Mouse (Mus musculus) NIH3T3 (cell line): ENCODE measurements at regions not wholly inside any gene's neighbourhood (a gene's known extent, or its start where the extent isn't known, plus 50 kb on each side); places are given as distances from the start of the nearest gene placed in this dataset.
"Not testable (repeated sequence)": the region's sequence is repeated elsewhere in the genome, so short reads cannot be mapped to it uniquely, and the experiment has no call there.

Experiments used
- DNase-seq: peaks from one replicate; pipeline ENCODE4 v3.0.0-alpha.2; 2012; ENCODE audit warnings: low read depth

DNA sequence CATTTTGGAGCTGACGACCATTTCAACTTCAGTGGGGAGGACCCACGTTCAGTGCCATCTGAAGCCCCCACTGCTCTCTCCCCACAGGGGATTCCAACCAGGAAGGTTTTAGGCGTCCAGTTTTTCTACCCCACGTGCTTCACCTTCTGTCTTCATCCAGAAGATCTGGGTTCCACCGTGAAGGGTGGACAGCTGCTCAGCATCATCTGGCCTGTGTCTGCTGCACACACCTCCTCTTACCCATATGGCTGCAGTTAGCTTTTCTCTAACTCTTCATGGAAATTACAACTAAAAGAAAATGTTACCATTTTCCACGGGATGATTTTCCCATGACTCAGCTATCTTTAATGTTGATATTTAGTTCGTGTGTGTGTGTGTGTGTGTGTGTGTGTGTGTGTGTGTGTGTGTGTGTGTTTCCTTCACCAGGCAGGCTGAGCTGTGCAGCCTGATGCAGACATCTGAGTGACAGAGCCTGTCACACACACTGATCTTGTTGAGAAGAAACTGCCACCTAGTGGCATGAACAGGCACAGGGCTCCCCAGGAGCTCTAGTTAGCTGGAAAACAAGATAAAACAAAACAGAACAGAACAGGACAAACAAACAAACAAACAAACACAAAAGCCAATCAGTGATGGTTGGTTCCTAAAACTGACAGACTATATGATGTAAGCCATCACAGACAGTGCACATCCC is 107.5 kb upstream of the Rasgrp1 start:
- peak; percentile 69 for DNase-seq

DNA sequence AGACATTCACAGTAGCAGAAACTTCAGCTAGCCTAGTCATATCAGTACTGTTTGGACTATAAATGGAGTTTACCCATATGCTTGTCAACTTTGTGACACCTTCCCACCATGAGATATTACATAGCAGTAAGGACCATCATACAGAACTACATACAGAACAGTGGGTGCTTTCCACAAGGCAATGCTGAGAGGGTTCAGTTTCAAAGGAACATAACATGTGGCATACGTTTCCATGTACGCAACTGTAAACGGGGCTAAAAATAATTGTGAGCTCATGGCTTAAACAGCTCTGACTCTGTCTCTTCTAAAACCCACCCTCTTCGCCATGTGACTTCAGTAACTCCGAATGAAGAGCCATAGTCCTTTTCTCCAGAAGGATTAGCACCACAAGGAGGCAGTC is 109.0 kb upstream of the Rasgrp1 start:
- peak; percentile 49 for DNase-seq

- peak; percentile 72 for DNase-seq
These were observed 112.4 kb upstream of the Rasgrp1 start for GRCm38 (mm10) chr2:117455021-117455739.

GRCm38 (mm10) chr2:117455740-117456455 is 113.1 kb upstream of the Rasgrp1 start:
- DNase-seq = no peak

DNA sequence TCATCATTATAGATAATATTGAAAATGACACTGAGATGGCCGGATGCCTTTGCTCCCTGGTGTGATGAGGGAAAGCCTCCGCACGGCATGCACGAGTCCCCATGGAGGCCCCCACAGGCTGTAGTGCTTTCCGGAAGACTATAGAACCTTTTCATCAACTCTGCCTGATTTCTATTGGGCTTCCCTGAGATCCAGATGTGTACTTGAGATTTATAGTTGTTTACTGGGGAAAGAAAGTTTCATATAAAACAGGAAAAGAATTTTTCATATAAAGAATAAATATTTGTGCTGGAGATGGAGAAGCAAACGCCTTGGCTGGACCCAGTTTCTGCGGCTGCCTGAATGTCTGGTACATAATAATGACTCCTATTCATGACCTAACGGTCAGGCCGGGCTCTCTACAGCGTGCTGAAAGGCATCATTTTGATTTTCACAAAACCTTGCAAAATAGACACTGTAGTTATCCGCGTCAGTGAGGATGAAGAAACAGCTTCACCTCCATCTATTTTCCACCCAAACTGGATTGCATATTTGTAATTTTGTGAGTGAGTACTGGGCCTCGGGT is 113.7 kb upstream of the Rasgrp1 start:
- peak; percentile 13 for DNase-seq

- DNase-seq = peak; percentile 22
These were observed 118.9 kb upstream of the Rasgrp1 start for GRCm38 (mm10) chr2:117461541-117462290.

DNA sequence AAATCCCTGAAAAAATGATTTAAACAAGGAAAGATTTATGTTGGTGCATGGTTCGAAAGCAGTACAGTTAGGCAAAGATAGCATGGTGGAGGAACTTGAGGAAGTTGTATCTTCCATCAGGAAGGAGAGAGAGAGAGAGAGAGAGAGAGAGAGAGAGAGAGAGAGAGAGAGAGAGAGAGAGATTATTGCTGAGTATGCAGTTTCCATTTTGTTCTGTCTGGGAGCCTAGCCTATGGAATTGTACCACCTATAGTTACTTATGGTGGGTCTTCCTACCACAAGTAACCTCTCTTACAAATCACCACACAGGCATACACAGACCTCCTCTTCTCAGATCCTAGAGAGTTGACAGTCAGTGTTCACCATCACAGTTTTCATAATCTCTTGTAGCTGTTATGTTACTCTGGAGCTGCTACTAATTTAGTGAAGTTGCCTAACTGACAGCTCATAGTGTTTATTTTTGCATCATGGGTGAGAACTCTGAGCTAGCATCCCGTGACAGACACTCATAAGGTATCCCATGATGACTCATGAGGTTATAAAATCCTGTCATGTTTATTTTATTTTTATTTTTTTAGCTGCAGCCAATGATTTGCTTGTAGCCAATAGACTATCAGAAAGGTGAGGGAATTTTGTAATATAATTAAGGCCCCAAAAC is 132.2 kb upstream of the Rasgrp1 start:
- peak; percentile 43 for DNase-seq

DNA sequence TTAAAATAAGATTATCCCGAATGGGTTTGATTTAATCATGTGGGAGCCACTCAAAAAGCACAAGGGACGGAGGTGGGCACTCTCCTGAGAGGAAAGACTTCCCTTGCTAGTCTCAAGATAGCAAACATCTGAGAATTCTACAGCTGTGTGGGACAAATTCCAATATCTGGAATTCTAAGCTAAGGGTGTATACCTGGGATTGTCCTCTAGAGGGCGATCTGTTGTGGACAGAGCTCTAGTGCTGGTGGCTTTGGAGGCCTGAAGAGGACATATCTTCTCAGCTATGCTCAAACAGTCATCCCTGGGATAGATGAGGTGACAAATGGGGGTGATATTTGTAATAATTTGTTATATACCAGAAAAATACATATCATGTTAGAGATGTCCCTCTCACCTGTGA is 132.8 kb upstream of the Rasgrp1 start:
- DNase-seq = peak; percentile 54

DNA sequence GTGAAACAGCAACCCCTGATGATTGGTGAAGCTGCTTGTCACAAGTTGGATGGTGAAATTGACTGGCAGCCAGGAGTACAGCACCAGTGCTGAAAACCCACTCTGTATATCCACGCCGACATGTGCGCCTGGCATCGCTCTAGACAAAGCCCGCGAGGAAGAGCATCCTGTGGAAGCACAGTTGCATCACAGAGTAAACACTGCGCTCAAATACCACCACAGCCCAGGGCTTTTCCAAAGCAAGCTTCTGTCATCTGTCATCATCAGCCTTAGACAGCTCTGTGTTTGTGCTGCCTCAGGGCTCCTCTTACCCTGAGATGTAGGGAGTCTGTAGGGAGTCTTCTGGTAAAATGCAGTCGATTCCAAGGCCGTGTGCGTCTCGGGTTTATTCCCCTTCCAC is 134.7 kb upstream of the Rasgrp1 start:
- not testable (repeated sequence) for DNase-seq

- DNase-seq = not testable (repeated sequence)
These were observed 136.6 kb upstream of the Rasgrp1 start for GRCm38 (mm10) chr2:117479244-117480009.

DNA sequence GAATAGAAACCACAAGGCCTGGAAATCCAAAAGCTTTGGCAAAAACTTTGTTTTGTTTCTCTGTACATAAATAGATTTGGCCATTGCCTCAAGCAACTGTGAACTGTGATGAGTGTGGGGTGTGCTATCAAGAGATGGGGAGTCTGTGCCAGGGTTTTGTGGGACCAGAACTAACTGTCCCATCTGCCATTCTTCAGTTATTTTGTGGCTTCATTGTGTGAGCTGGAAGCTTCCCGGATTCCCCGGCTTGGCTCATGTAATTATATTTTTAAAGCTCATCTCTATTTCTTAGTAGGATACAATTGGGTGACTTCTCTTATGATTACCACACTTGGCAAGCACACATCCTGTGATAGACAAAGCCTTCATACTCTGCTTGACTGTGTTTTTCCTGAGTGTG is 143.6 kb upstream of the Rasgrp1 start:
- no peak for DNase-seq

- DNase-seq = no peak
These were observed 155.8 kb upstream of the Rasgrp1 start for GRCm38 (mm10) chr2:117498565-117498964.

DNA sequence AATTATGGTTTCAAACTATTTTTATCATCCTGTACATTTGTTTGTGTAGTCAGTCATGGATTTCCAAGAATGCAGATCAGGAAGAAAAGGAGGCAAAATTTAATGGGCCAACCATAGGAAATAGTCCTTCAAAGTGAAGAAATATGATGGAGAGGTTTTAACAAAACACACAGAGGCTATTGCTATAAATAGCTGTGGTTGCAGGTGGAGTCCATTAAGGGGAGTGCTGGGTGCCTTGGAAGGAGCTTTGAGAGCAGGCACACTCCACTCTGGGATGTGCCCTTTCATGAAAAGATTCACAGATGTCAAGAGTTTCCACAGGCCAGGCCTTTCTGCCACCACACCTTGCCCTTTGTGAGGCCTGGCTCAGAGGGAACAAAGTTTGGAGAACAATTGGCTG is 159.8 kb upstream of the Rasgrp1 start:
- peak; percentile 5 for DNase-seq

DNA sequence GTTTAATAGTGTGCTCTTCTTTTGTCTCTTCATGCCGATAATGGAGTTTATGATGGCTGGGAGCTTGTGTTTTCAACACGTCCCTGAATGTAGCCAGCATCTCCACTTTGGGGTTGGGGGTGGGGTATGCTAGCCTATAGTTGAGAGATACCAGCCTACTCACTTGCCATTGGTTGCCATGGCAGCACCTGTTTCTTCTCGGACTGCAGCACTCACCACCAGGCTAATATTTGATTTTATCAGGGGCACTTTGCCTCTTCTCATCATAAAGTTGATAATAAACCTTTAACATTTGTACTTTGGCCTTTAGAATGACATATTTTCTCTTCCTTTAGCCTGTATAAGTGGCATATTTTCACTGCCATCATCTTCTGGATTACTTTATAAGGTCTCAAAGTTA is 168.9 kb upstream of the Rasgrp1 start:
- no peak for DNase-seq

DNA sequence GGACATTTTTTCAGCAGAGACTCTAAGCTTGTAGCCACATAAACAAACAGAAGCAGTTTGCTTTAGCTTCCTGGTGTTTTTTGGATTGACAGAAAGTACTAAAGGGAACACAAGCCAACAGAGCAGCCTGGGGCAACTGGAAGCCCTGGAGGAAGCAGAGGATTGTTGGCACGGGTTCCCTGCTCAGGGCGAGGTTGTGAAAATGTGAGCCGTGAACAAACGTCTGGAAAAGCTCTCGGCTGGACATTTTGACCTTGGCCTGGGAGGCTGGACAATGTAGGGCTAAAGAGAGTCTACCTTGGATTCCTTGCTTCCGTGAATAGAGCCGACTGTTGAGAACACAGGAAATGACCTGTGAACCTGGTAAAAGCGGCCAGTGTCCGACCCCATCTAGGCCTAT is 169.8 kb upstream of the Rasgrp1 start:
- peak; percentile 24 for DNase-seq

GRCm38 (mm10) chr2:117524437-117524836 is 181.6 kb upstream of the Rasgrp1 start:
- no peak for DNase-seq

DNA sequence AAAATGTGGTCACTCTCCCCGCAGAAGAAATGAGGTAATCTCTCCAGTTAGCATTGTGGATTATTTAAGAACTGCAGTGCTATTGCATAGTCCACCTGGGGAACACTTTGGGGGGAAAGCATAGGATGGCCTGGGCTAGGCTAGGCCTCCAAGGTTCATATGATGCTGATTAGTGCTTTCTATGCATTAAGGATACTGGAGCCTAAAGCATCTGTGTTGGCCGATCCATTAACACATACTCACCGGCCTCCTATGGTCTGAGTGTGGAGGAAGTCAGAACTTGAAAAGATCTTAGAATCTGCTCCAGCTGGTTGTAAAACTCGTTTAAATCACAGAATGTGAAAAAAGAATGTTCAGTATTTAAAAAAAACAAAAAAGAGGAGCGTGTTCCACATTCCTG is 196.1 kb upstream of the Rasgrp1 start:
- DNase-seq = no peak

DNA sequence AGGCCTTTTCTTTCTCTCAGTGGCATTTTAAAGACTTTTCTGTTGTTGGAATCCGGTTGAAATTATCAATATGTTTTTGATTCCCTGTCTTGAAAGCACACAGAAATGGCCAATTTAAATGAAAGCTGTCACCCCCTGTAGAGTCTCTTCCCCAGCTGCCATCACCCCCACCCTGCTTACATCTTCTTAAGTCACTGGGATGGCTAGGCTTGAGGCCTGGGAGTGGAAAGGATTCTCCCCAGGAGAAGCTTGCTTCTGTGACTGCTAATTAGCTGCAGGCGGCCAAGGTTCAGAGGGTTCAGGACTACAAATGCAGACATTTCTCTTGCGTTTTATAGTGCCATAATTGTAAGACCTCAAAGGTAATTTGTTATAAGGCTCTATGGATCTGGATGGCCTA is 196.5 kb upstream of the Rasgrp1 start:
- no peak for DNase-seq

GRCm38 (mm10) chr2:117541471-117541870 is 198.7 kb upstream of the Rasgrp1 start:
- DNase-seq = peak; percentile 89

GRCm38 (mm10) chr2:117542298-117542697 is 199.5 kb upstream of the Rasgrp1 start:
- DNase-seq = peak; percentile 64
